Mouse (Mus musculus): ENCODE measurements around the gene Atp5f1.

Gene Atp5f1

DNA sequence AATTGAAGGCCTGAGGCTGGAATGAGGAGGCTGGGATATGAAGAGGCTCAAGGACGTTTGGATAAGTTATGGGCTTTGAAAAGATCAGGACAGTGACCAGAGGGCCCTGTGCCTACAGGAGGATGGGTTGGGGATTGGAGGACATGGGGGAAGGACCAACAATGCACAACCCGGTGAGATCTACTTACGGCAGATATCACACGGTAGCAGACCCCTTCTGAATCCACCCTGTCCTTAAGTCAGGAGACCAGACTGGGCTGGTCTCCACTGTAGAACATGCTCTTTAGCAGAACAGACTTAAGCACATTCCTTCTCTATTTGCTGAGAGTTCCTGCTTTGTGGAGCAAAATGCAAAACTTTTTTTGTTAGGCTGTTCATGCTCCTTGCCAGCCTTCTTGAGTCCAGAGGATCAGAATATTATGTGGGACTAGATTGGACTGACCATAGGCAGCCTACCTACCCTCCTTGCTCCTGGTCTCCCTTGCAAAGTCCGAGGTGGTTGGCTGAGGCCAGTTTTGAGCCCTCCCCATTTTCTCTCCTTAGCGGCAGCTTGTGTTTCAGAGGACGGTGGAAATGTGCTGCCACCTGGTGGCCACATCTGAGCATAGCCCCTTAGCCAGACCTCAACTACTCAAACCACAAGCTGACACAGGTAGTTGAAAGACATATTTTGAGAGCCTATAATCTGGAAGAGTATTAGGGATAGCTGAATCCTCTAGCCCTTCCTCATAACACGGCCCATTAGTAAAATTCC lies 60.3 kb downstream of the Atp5f1 start:
- DNase-seq (ENCODE audit: low spot score), result peak; percentile 91

DNA sequence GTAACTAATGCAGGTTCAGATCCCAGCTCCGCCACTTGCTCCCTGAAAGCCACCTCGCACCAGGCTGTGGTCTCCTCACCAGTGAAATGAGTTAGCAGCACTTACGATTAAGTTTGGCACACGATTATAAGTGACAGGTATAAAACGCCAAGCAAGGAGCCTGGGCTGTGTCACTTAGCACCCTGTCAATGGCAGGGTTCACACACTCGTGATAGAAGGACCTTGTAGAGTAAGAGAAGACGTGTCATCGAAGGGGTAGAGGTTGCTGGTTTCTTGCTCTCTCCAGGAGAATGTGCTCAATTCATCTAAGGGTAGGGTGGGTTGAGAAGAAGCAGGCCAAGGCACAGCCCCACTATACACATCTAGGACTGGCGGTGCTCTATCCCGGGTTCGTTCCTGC lies 61.0 kb downstream of the Atp5f1 start:
- DNase-seq (ENCODE audit: low spot score), result no peak

GRCm38 (mm10) chr3:105898325-105898724 lies 61.6 kb downstream of the Atp5f1 start:
- peak; percentile 85 for DNase-seq (ENCODE audit: low spot score)

- no peak for DNase-seq (ENCODE audit: low spot score)
Measured at GRCm38 (mm10) chr3:105896811-105897210, 63.1 kb downstream of the Atp5f1 start.

DNA sequence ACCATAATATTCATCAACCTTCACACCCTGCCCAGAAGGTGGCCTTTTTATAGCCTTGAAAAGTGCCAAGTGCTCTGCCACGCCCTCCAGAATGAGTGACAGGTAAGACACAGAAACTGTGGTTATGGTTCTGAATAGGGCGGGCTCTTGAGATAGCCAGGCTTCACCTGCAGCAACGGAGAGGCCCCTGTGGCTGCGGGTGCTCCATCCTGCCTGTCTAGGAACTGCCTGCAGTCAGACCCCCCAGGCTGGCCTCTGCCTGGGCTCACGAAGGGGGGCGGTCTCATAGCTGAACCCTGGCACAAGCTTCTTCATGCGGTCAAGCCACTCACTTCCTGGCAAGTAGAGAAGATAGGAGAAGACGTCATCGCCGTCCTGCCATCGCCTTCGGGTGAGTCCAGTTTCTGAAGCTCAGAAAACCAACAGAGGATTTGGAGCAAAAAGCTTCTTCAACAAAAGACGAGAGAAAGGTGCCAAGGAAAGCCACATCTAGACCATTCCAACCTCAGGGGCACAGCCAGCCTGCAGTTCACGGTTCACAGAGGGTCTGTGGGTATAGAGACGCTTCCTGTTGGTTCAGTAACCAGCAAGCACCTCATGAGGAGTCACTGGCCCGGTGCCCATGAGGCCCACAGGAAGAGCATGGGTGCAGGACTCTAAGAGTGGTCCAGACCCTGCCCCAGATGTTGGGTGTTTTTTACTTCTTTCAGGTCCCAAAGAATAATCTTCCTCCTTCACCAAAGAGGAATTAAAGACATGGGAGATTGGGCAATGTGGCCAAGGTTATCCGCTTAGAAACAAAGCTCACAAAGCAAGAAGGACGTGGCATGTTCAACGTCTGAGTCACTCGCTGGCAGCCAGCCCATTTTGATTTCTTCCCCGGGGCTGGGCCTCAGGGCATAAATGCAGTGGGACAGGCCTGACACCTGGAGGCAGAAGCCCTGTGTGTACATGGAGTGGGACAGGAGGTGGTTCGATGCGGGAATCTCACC lies 65.0 kb downstream of the Atp5f1 start:
- DNase-seq (ENCODE audit: low spot score), result peak; percentile 92

GRCm38 (mm10) chr3:105893941-105894391 lies 65.9 kb downstream of the Atp5f1 start:
- DNase-seq (ENCODE audit: low spot score), result peak; percentile 32

Measured in adipocyte (in vitro differentiated cells).